Mouse (Mus musculus) layer of hippocampus, adult 9-11 months (tissue): Measurements from ENCODE around the gene Dab2ip.

Experiments used
- DNase-seq: peaks from one replicate; pipeline ENCODE4 v3.0.0; 2022

Dab2ip gene

GRCm38 (mm10) chr2:35720550-35720949 is 162.5 kb downstream of the Dab2ip start:
- no peak for DNase-seq

GRCm38 (mm10) chr2:35720956-35721355 is 162.9 kb downstream of the Dab2ip start:
- DNase-seq: no peak

GRCm38 (mm10) chr2:35722821-35723220 is 164.8 kb downstream of the Dab2ip start:
- DNase-seq: no peak

- no peak for DNase-seq
These were observed 165.2 kb downstream of the Dab2ip start for GRCm38 (mm10) chr2:35723267-35723666.

- no peak for DNase-seq
These were observed 165.6 kb downstream of the Dab2ip start for GRCm38 (mm10) chr2:35723691-35724090.

GRCm38 (mm10) chr2:35728633-35729032 is 170.6 kb downstream of the Dab2ip start:
- DNase-seq: no peak

- no peak for DNase-seq
These were observed 171.3 kb downstream of the Dab2ip start for GRCm38 (mm10) chr2:35729077-35730065.

GRCm38 (mm10) chr2:35731671-35732449 is 173.8 kb downstream of the Dab2ip start:
- DNase-seq: no peak

- no peak for DNase-seq
These were observed 176.9 kb downstream of the Dab2ip start for GRCm38 (mm10) chr2:35735001-35735400.

- no peak for DNase-seq
These were observed 178.0 kb downstream of the Dab2ip start for GRCm38 (mm10) chr2:35736061-35736460.

- no peak for DNase-seq
These were observed 179.5 kb downstream of the Dab2ip start for GRCm38 (mm10) chr2:35737467-35738027.

GRCm38 (mm10) chr2:35739669-35740254 is 181.7 kb downstream of the Dab2ip start:
- no peak for DNase-seq

GRCm38 (mm10) chr2:35745876-35746275 is 187.8 kb downstream of the Dab2ip start:
- DNase-seq: no peak

GRCm38 (mm10) chr2:35746638-35747037 is 188.6 kb downstream of the Dab2ip start:
- peak; percentile 44 for DNase-seq

GRCm38 (mm10) chr2:35747371-35748035 is 189.4 kb downstream of the Dab2ip start:
- no peak for DNase-seq

- DNase-seq: no peak
These were observed 192.6 kb downstream of the Dab2ip start for GRCm38 (mm10) chr2:35750533-35751141.

GRCm38 (mm10) chr2:35751781-35752505 is 193.9 kb downstream of the Dab2ip start:
- DNase-seq: no peak

- DNase-seq: no peak
These were observed 198.4 kb downstream of the Dab2ip start for GRCm38 (mm10) chr2:35756467-35756866.

- DNase-seq: no peak
These were observed 202.3 kb downstream of the Dab2ip start for GRCm38 (mm10) chr2:35760352-35760751.

GRCm38 (mm10) chr2:35760867-35761266 is 202.8 kb downstream of the Dab2ip start:
- no peak for DNase-seq

- no peak for DNase-seq
These were observed 203.4 kb downstream of the Dab2ip start for GRCm38 (mm10) chr2:35761458-35761857.
